Mouse (Mus musculus): ENCODE data around the gene B3galt1. TPM values are rescaled to one million over a fixed set of nuclear protein-coding genes. Genes with fewer than 3 reads are reported as not detected.
A peak's percentile ranks its signal among the peaks of the same experiment; 100 is the strongest.

The B3galt1 gene
- polyA plus RNA-seq, 1 experiment from 2014 or later: 51.2 TPM

DNA sequence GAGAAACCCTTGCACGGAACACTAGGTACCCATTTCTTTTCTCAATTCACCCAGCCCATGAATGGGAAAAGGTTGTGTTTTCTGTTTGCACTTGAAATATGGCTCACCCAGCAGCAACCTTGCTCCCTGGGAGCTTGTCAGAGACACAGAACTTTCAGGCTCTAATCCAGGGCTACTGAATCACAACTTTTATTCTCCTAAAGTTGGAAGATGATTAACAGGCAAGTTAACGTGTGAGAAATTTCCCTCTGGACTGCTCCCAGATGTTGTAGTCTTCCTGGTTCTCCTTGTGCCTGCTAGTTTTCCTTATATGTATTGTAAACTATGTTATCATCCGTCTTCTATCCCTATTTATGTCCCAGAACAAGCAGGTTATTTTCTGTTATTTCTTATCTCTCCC, 221.9 kb downstream of the B3galt1 start:
- no peaks in the 10 kb centered on the region for H3K36me3 ChIP-seq
- no peak overlapping the region for H3K4me2 ChIP-seq
- no peaks in the 10 kb centered on the region for H3K9me3 ChIP-seq
- H3K4me3 ChIP-seq: no peak overlapping the region
- ATAC-seq (ENCODE audit: low FRiP score): no peak
- no peaks in the 10 kb centered on the region for H3K27me3 ChIP-seq
- H3K27ac ChIP-seq: no peak overlapping the region
- 89% methylated on average over 3 of the region's 3 CpGs for WGBS
- no peak overlapping the region for H3K9ac ChIP-seq
- H3K4me1 ChIP-seq (replicated peaks): no peaks in the 10 kb centered on the region

- Histone ChIP-seq H3K4me1 (replicated peaks) (no peaks in the 10 kb centered on the region), H3K27ac (no peak overlapping the region), H3K36me3 (0 out of 2 replicates have a peak, but pooled peaks cover 2% of the 10 kb centered on the region), H3K9ac (no peak overlapping the region), H3K27me3 (no peaks in the 10 kb centered on the region), H3K4me3 (no peak overlapping the region), H3K9me3 (0 out of 2 replicates have a peak, but pooled peaks cover 2% of the 10 kb centered on the region), H3K4me2 (no peak overlapping the region)
- WGBS: 85% methylated on average over 4 of the region's 4 CpGs
- ATAC-seq (ENCODE audit: low FRiP score): no peak
Measured at GRCm38 (mm10) chr2:67797561-67797960, 231.9 kb downstream of the B3galt1 start.

- Histone ChIP-seq H3K9ac (no peak overlapping the region), H3K4me3 (no peak overlapping the region), H3K4me2 (no peak overlapping the region), H3K27me3 (no peaks in the 10 kb centered on the region), H3K36me3 (0 out of 2 replicates have a peak, but pooled peaks cover 2% of the 10 kb centered on the region), H3K4me1 (replicated peaks) (no peaks in the 10 kb centered on the region), H3K9me3 (0 out of 2 replicates have a peak, but pooled peaks cover 2% of the 10 kb centered on the region), H3K27ac (no peak overlapping the region)
- no peak for ATAC-seq (ENCODE audit: low FRiP score)
- 84% methylated on average over 3 of the region's 3 CpGs for WGBS
Measured at GRCm38 (mm10) chr2:67799981-67800380, 234.3 kb downstream of the B3galt1 start.

DNA sequence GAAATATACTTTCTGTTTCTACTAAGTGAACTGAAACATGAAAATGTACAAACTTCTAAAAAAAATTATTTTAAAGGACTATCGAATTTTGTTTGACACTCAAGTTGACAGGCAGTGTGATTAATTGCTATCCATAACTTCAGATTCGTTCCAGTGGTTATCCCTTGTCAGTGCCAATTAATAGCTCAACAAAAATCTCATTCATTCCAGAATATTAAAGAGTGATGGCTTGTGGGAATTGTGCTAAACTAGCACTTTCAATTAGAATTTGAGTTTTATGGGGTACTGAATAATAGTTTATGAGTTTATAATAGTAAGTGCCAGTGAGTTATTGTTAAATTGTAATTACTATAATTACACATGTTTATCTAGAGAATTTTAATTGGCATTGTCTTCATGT, 250.5 kb downstream of the B3galt1 start:
- WGBS: 61% methylated on average over 2 of the region's 2 CpGs
- no peak overlapping the region for H3K9ac ChIP-seq
- ATAC-seq (ENCODE audit: low FRiP score): no peak

GRCm38 (mm10) chr2:67818014-67818413, 252.3 kb downstream of the B3galt1 start:
- H3K4me1 ChIP-seq (replicated peaks): peaks cover 3% of the 10 kb centered on the region; the same call in 1 of the 2 replicates
- WGBS: 67% methylated on average over 2 of the region's 2 CpGs
- no peaks in the 10 kb centered on the region for H3K27me3 ChIP-seq
- no peak overlapping the region for H3K9ac ChIP-seq
- H3K36me3 ChIP-seq: no peaks in the 10 kb centered on the region
- no peaks in the 10 kb centered on the region for H3K9me3 ChIP-seq
- H3K4me2 ChIP-seq: no peak overlapping the region
- no peak for ATAC-seq (ENCODE audit: low FRiP score)
- no peak overlapping the region for H3K4me3 ChIP-seq
- no peak overlapping the region for H3K27ac ChIP-seq

More for the DNA sequence above, 250.5 kb downstream of the B3galt1 start:
- Histone ChIP-seq H3K4me2 (no peak overlapping the region), H3K36me3 (no peaks in the 10 kb centered on the region), H3K4me1 (replicated peaks) (no peaks in the 10 kb centered on the region; the same call in 1 of the 2 replicates), H3K4me3 (no peak overlapping the region), H3K27me3 (no peaks in the 10 kb centered on the region), H3K9me3 (no peaks in the 10 kb centered on the region), H3K27ac (no peak overlapping the region)

- no peak for ATAC-seq (ENCODE audit: low FRiP score)
- Histone ChIP-seq H3K9ac (no peak overlapping the region), H3K36me3 (no peaks in the 10 kb centered on the region), H3K27me3 (no peaks in the 10 kb centered on the region), H3K4me2 (no peak overlapping the region), H3K9me3 (no peaks in the 10 kb centered on the region), H3K4me3 (no peak overlapping the region), H3K27ac (no peak overlapping the region), H3K4me1 (replicated peaks) (0 out of 2 replicates have a peak, but pooled peaks cover 3% of the 10 kb centered on the region)
- 70% methylated on average over 5 of the region's 5 CpGs for WGBS
Measured at GRCm38 (mm10) chr2:67822360-67822759, 256.7 kb downstream of the B3galt1 start.

- Histone ChIP-seq H3K36me3 (no peaks in the 10 kb centered on the region), H3K9me3 (no peaks in the 10 kb centered on the region), H3K27ac (no peak overlapping the region), H3K4me2 (no peak overlapping the region), H3K4me1 (replicated peaks) (no peaks in the 10 kb centered on the region), H3K27me3 (no peaks in the 10 kb centered on the region), H3K4me3 (no peak overlapping the region), H3K9ac (no peak overlapping the region)
- 91% methylated on average over 4 of the region's 4 CpGs for WGBS
- no peak for ATAC-seq (ENCODE audit: low FRiP score)
Measured at GRCm38 (mm10) chr2:67827697-67828096, 262.0 kb downstream of the B3galt1 start.

GRCm38 (mm10) chr2:67829055-67829915, 263.6 kb downstream of the B3galt1 start:
- Histone ChIP-seq H3K27ac (no peak overlapping the region), H3K4me3 (no peak overlapping the region), H3K4me2 (no peak overlapping the region), H3K9ac (no peak overlapping the region), H3K27me3 (no peaks in the 10 kb centered on the region), H3K4me1 (replicated peaks) (no peaks in the 10 kb centered on the region), H3K36me3 (no peaks in the 10 kb centered on the region), H3K9me3 (no peaks in the 10 kb centered on the region)
- ATAC-seq (ENCODE audit: low FRiP score): no peak
- 88% methylated on average over 5 of the region's 5 CpGs for WGBS

GRCm38 (mm10) chr2:67847806-67848205, 282.1 kb downstream of the B3galt1 start:
- Histone ChIP-seq H3K9ac (no peak overlapping the region), H3K4me1 (replicated peaks) (peaks cover 10% of the 10 kb centered on the region; the same call in 1 of the 2 replicates), H3K4me3 (no peak overlapping the region), H3K4me2 (no peak overlapping the region), H3K36me3 (no peaks in the 10 kb centered on the region), H3K27me3 (no peaks in the 10 kb centered on the region), H3K27ac (no peak overlapping the region), H3K9me3 (no peaks in the 10 kb centered on the region)
- WGBS: 70% methylated on average over 8 of the region's 8 CpGs
- ATAC-seq (ENCODE audit: low FRiP score): no peak; the same call in 1 of the 2 replicates

DNA sequence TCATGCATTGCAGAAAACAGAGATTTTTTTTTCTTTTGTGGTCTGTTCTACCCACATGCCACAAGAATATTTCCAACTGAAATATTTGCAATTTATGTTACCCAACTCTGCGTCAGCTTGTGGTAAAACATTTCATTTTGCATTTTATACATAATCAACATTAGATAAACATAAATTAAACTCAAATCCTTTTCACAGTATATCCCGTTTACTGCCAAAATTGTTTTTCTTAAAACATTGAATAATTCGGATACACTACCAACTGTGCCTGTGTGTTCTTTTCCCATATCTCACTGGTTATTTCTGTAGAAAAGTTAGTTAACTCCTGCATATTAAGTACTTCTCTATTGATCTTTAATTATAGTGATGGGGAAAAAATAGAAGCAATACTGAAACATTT, 285.1 kb downstream of the B3galt1 start:
- Histone ChIP-seq H3K36me3 (no peaks in the 10 kb centered on the region), H3K9ac (no peak overlapping the region), H3K4me2 (no peak overlapping the region), H3K9me3 (no peaks in the 10 kb centered on the region), H3K27ac (no peak overlapping the region), H3K4me3 (no peak overlapping the region), H3K27me3 (no peaks in the 10 kb centered on the region), H3K4me1 (replicated peaks) (peaks cover 10% of the 10 kb centered on the region; the same call in 1 of the 2 replicates)
- 95% methylated on average over 3 of the region's 3 CpGs for WGBS
- no peak for ATAC-seq (ENCODE audit: low FRiP score)

- Histone ChIP-seq H3K4me1 (replicated peaks) (peaks cover 4% of the 10 kb centered on the region; the same call in 1 of the 2 replicates), H3K36me3 (no peaks in the 10 kb centered on the region), H3K27ac (peak overlapping the region; percentile 64; the same call in 1 of the 2 replicates), H3K27me3 (no peaks in the 10 kb centered on the region), H3K4me3 (no peak overlapping the region), H3K9ac (no peak overlapping the region), H3K4me2 (no peak overlapping the region), H3K9me3 (no peaks in the 10 kb centered on the region)
- no peak for ATAC-seq (ENCODE audit: low FRiP score)
- WGBS: 83% methylated on average over 2 of the region's 2 CpGs
Measured at GRCm38 (mm10) chr2:67858340-67858739, 292.7 kb downstream of the B3galt1 start.

GRCm38 (mm10) chr2:67859004-67859403, 293.3 kb downstream of the B3galt1 start:
- no peaks in the 10 kb centered on the region for H3K9me3 ChIP-seq
- WGBS: 57% methylated on average over 2 of the region's 2 CpGs
- peak overlapping the region; percentile 64; the same call in 1 of the 2 replicates for H3K27ac ChIP-seq
- H3K4me1 ChIP-seq (replicated peaks): peaks cover 4% of the 10 kb centered on the region; the same call in 1 of the 2 replicates
- H3K27me3 ChIP-seq: no peaks in the 10 kb centered on the region
- no peak overlapping the region for H3K4me2 ChIP-seq
- no peak for ATAC-seq (ENCODE audit: low FRiP score)
- no peak overlapping the region for H3K9ac ChIP-seq
- no peaks in the 10 kb centered on the region for H3K36me3 ChIP-seq
- no peak overlapping the region for H3K4me3 ChIP-seq

DNA sequence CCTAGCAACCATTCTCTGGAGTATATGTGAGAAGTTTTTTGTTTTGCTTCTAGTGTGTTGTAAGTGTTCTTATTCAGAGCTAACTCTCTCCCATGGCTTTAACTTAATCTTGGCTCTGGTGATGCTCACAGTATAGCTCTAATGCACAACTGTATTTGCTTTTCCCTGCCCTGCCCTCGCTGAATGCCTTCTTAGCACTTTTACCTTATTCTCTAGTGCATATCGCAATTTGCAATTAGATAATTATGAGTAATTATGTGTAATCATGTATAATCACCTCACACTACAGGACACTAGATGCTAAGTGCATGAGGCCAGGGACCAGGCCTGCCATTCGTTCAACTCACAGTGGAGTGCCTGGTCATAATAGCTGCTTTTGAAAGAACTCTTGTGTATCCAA, 307.7 kb downstream of the B3galt1 start:
- H3K27ac ChIP-seq: no peak overlapping the region
- H3K9ac ChIP-seq: no peak overlapping the region
- H3K36me3 ChIP-seq: no peaks in the 10 kb centered on the region
- H3K4me2 ChIP-seq: no peak overlapping the region
- no peak for ATAC-seq (ENCODE audit: low FRiP score)
- 76% methylated on average over 3 of the region's 3 CpGs for WGBS
- no peak overlapping the region for H3K4me3 ChIP-seq
- H3K9me3 ChIP-seq: no peaks in the 10 kb centered on the region
- H3K27me3 ChIP-seq: no peaks in the 10 kb centered on the region
- H3K4me1 ChIP-seq (replicated peaks): no peaks in the 10 kb centered on the region

Data from hindbrain, embryonic 13.5 days (tissue).